Mouse (Mus musculus): ENCODE results near the gene Alg5. TPM values are rescaled to one million over a fixed set of nuclear protein-coding genes. Genes with fewer than 3 reads are reported as not detected.
A peak's percentile ranks its signal among the peaks of the same experiment; 100 is the strongest.

Alg5 gene
- polyA plus RNA-seq, 1 experiment = 43.0 TPM

GRCm38 (mm10) chr3:54745799-54746198, 10.5 kb downstream of the Alg5 start:
- no peak overlapping the region for H3ac ChIP-seq (ENCODE audit: control insufficient read depth, insufficient read length, low read depth)
- H3K4me3 ChIP-seq (ENCODE audit: insufficient read depth, poor library complexity, severe bottlenecking) = no peak overlapping the region
- no peaks in the 10 kb centered on the region for H3K79me2 ChIP-seq (ENCODE audit: control insufficient read depth, insufficient read depth)
- no peaks in the 10 kb centered on the region for H3K27me3 ChIP-seq (ENCODE audit: control insufficient read depth, insufficient read depth, insufficient read length)
- TF ChIP-seq USF1 (IDR thresholded peaks at IDR 0.05; ENCODE audit: low read depth) = no peak
- peak; percentile 25 for TF ChIP-seq CTCF (IDR thresholded peaks at IDR 0.05; ENCODE audit: control insufficient read depth, insufficient read depth, insufficient read length)
- H3K36me3 ChIP-seq (ENCODE audit: control insufficient read depth, insufficient read depth) = peaks cover 86% of the 10 kb centered on the region
- no peaks in the 10 kb centered on the region for H3K79me3 ChIP-seq (ENCODE audit: low read depth)

GRCm38 (mm10) chr3:54753411-54753810, 18.1 kb downstream of the Alg5 start:
- peaks cover 21% of the 10 kb centered on the region for H3K36me3 ChIP-seq (ENCODE audit: control insufficient read depth, insufficient read depth)
- no peaks in the 10 kb centered on the region for H3K79me2 ChIP-seq (ENCODE audit: control insufficient read depth, insufficient read depth)
- no peak overlapping the region for H3K4me3 ChIP-seq (ENCODE audit: insufficient read depth, poor library complexity, severe bottlenecking)
- H3K27me3 ChIP-seq (ENCODE audit: control insufficient read depth, insufficient read depth, insufficient read length) = no peaks in the 10 kb centered on the region
- no peaks in the 10 kb centered on the region for H3K79me3 ChIP-seq (ENCODE audit: low read depth)
- TF ChIP-seq CTCF (IDR thresholded peaks at IDR 0.05; ENCODE audit: control insufficient read depth, insufficient read depth, insufficient read length) = no peak
- TF ChIP-seq MYOG (IDR thresholded peaks at IDR 0.05; ENCODE audit: control insufficient read depth, extremely low read depth, insufficient read length) = no peak
- TF ChIP-seq MYOD1 (IDR thresholded peaks at IDR 0.05; ENCODE audit: control insufficient read depth, insufficient read length, low read depth) = no peak
- H3ac ChIP-seq (ENCODE audit: control insufficient read depth, insufficient read length, low read depth) = no peak overlapping the region

DNA sequence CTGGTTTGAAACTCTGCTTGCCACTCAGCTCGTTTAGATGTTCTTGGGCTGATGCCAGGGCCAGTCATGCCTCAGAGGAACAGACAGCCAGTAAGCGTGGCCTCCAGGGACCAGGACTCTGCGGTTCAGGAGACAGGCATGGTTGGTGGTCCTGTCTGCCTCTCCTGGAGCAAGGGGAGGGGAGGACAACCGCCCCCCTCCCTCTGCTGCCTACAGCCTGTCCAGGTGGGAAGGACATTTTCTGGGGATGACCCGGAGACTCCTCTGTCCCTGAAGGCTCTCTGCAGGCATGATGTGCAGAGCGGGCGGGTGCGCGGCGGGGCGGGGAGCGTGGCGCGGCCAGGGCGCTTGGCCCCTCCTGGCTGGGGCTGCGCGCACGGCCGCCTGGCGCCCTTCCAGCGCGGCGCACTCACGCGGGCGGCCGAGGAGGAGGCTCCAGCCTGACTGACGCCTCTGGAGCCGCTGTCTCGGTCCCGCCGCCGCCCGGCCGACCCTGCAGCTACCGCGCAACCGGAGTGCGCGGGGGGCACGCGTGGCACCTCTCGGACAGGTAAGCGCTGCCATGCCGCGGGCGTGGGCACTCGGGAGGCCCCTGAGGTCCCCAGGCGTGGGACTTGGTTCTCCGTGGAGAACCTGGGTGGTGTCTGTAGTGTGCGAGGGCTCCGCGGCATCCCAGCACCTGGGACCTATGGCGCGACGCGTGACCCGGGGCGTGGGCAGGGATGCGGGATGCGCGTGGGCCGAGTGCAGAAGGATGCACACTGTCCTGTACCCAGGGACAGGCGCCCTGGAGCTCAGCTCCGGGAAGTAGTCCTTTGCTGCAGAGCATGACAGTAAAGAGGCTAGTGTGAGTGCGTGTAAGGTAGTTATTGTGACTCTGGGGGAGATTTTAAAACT, 20.1 kb downstream of the Alg5 start, which contains the start of gene Smad9:
Gene Smad9 (plus strand): TSS at position 438 of the 897 bp plus-strand sequence.
- TF ChIP-seq MYOG (IDR thresholded peaks at IDR 0.05; ENCODE audit: control insufficient read depth, extremely low read depth, insufficient read length) (no peak), MAX (IDR thresholded peaks at IDR 0.05) (no peak), FOSL1 (IDR thresholded peaks at IDR 0.05; ENCODE audit: insufficient read depth, low read length, poor library complexity, severe bottlenecking) (no peak), USF1 (IDR thresholded peaks at IDR 0.05; ENCODE audit: low read depth) (no peak)
- Histone ChIP-seq H3ac (ENCODE audit: control insufficient read depth, insufficient read length, low read depth) (peak within 1 kb of the TSS; percentile 47), H3K79me3 (ENCODE audit: low read depth) (no peaks in the 10 kb centered on the region), H3K27me3 (ENCODE audit: control insufficient read depth, insufficient read depth, insufficient read length) (no peaks in the 10 kb centered on the region), H3K4me3 (ENCODE audit: insufficient read depth, poor library complexity, severe bottlenecking) (peak within 1 kb of the TSS; percentile 28), H3K79me2 (ENCODE audit: control insufficient read depth, insufficient read depth) (no peaks in the 10 kb centered on the region), H3K36me3 (ENCODE audit: control insufficient read depth, insufficient read depth) (peaks cover under 1% of the 10 kb centered on the region)

DNA sequence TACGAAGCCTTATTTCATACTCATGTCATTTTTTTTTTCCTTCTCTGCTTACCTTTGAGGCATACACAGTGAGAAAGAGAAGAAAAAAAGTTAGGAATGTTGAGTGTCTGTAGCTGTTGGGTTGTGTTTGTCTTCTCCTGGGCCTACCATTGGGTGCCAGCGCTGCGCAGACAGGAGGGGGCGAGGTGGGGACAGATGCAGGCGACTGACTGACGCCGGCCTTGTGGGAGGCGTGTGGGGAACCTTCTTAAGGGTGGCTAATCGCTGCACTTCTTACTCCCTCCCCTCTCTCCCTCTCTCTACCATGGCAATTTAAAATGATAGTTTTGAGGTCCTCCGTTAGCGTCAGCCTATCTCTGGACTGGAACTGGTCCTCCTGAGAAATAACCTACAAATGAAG, 20.7 kb downstream of the Alg5 start:
- Histone ChIP-seq H3K27me3 (ENCODE audit: control insufficient read depth, insufficient read depth, insufficient read length) (no peaks in the 10 kb centered on the region), H3K36me3 (ENCODE audit: control insufficient read depth, insufficient read depth) (no peaks in the 10 kb centered on the region), H3K4me3 (ENCODE audit: insufficient read depth, poor library complexity, severe bottlenecking) (peak overlapping the region; percentile 28), H3K79me2 (ENCODE audit: control insufficient read depth, insufficient read depth) (no peaks in the 10 kb centered on the region), H3ac (ENCODE audit: control insufficient read depth, insufficient read length, low read depth) (peak overlapping the region; percentile 0), H3K79me3 (ENCODE audit: low read depth) (no peaks in the 10 kb centered on the region)
- TF ChIP-seq MYOD1 (IDR thresholded peaks at IDR 0.05; ENCODE audit: control insufficient read depth, insufficient read length, low read depth) (no peak), MAX (IDR thresholded peaks at IDR 0.05) (no peak), FOSL1 (IDR thresholded peaks at IDR 0.05; ENCODE audit: insufficient read depth, low read length, poor library complexity, severe bottlenecking) (no peak), MYOG (IDR thresholded peaks at IDR 0.05; ENCODE audit: control insufficient read depth, extremely low read depth, insufficient read length) (no peak), CTCF (IDR thresholded peaks at IDR 0.05; ENCODE audit: control insufficient read depth, insufficient read depth, insufficient read length) (no peak), USF1 (IDR thresholded peaks at IDR 0.05; ENCODE audit: low read depth) (no peak), CEBPB (IDR thresholded peaks at IDR 0.05; ENCODE audit: low read depth) (no peak)

- H3K27me3 ChIP-seq (ENCODE audit: control insufficient read depth, insufficient read depth, insufficient read length) = no peaks in the 10 kb centered on the region
- TF ChIP-seq MYOD1 (IDR thresholded peaks at IDR 0.05; ENCODE audit: control insufficient read depth, insufficient read length, low read depth) = no peak
- TF ChIP-seq FOSL1 (IDR thresholded peaks at IDR 0.05; ENCODE audit: insufficient read depth, low read length, poor library complexity, severe bottlenecking) = no peak
- no peak for TF ChIP-seq USF1 (IDR thresholded peaks at IDR 0.05; ENCODE audit: low read depth)
- TF ChIP-seq CTCF (IDR thresholded peaks at IDR 0.05; ENCODE audit: control insufficient read depth, insufficient read depth, insufficient read length) = no peak
- no peak for TF ChIP-seq MAX (IDR thresholded peaks at IDR 0.05)
- TF ChIP-seq CEBPB (IDR thresholded peaks at IDR 0.05; ENCODE audit: low read depth) = no peak
- TF ChIP-seq MYOG (IDR thresholded peaks at IDR 0.05; ENCODE audit: control insufficient read depth, extremely low read depth, insufficient read length) = no peak
- H3K79me2 ChIP-seq (ENCODE audit: control insufficient read depth, insufficient read depth) = no peaks in the 10 kb centered on the region
- no peak overlapping the region for H3ac ChIP-seq (ENCODE audit: control insufficient read depth, insufficient read length, low read depth)
- H3K36me3 ChIP-seq (ENCODE audit: control insufficient read depth, insufficient read depth) = no peaks in the 10 kb centered on the region
- H3K79me3 ChIP-seq (ENCODE audit: low read depth) = no peaks in the 10 kb centered on the region
- H3K4me3 ChIP-seq (ENCODE audit: insufficient read depth, poor library complexity, severe bottlenecking) = no peak overlapping the region
Measured at GRCm38 (mm10) chr3:54757446-54757845, 22.1 kb downstream of the Alg5 start.

DNA sequence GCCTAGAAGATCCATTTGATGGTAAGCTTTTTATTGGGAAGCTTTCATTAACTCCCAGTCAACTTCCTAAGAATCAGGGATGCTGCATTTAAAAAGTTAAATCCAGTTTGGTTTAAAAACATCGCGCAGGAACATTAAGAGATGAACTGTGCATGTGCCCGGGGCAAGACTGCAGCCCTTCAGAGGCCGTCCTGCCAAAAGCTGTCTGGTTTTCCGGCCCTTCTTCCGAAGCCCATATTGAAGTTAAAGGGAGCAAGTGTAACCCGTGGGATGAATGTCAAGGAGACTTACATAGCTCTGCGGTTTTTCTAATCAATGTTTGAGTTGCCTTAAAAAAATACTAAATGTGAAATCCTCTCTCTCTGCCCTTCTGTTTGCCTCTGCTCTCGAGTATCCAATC, 23.9 kb downstream of the Alg5 start:
- Histone ChIP-seq H3ac (ENCODE audit: control insufficient read depth, insufficient read length, low read depth) (no peak overlapping the region), H3K79me3 (ENCODE audit: low read depth) (no peaks in the 10 kb centered on the region), H3K79me2 (ENCODE audit: control insufficient read depth, insufficient read depth) (no peaks in the 10 kb centered on the region), H3K4me3 (ENCODE audit: insufficient read depth, poor library complexity, severe bottlenecking) (no peak overlapping the region), H3K27me3 (ENCODE audit: control insufficient read depth, insufficient read depth, insufficient read length) (no peaks in the 10 kb centered on the region), H3K36me3 (ENCODE audit: control insufficient read depth, insufficient read depth) (no peaks in the 10 kb centered on the region)
- no peak for TF ChIP-seq USF1 (IDR thresholded peaks at IDR 0.05; ENCODE audit: low read depth)
- no peak for TF ChIP-seq MAX (IDR thresholded peaks at IDR 0.05)
- no peak for TF ChIP-seq MYOG (IDR thresholded peaks at IDR 0.05; ENCODE audit: control insufficient read depth, extremely low read depth, insufficient read length)
- TF ChIP-seq CTCF (IDR thresholded peaks at IDR 0.05; ENCODE audit: control insufficient read depth, insufficient read depth, insufficient read length) = no peak
- no peak for TF ChIP-seq FOSL1 (IDR thresholded peaks at IDR 0.05; ENCODE audit: insufficient read depth, low read length, poor library complexity, severe bottlenecking)

Data from C2C12 (cell line).